Mouse (Mus musculus) spleen, adult 12 weeks (tissue): ENCODE measurements at regions not wholly inside any gene's neighbourhood (a gene's known extent, or its start where the extent isn't known, plus 50 kb on each side); places are given as distances from the start of the nearest gene placed in this dataset.

Source experiments
- DNase-seq: peaks from one replicate; pipeline ENCODE4 v3.0.0; 2022; ENCODE audit warnings: low spot score

DNA sequence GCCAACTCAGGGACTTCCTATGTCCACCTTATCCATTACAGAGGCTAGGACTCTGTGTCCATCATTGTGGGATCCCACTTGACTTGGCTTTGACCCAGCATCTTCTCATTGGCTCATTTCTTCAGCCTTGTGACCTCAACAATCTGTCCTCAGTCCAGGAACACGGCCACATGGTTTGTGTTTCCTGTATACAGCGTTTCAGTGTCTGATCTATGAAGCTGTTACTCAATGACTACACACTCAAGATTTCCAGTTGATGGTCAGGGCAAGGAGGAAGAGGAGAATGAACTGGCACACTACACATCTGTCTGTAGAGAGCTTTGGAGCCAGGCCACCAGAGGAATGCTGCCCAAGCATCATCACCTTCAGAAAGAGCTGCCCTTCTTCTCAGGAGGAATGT is 146.6 kb upstream of the Pgrmc2 start:
- no peak for DNase-seq

DNA sequence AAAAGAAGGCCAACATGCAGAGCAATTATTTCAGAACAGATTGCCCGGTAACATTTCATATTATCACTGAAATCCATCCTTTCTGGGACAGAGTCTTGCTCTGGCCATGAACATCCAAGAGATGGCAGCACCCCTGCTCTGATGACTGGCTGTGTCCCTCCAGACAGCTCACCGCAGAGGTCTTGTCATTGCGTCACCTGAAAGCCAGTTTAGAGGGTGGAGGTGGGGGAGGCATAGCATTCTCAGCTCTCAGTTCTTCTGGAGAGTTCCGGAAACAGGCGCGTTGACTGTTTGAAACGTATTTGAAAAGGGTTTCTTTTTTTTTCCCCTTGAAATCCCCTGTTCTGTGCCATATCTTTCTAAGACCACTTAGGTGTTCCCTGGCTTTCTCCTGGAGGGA is 145.7 kb upstream of the Pgrmc2 start:
- no peak for DNase-seq

DNA sequence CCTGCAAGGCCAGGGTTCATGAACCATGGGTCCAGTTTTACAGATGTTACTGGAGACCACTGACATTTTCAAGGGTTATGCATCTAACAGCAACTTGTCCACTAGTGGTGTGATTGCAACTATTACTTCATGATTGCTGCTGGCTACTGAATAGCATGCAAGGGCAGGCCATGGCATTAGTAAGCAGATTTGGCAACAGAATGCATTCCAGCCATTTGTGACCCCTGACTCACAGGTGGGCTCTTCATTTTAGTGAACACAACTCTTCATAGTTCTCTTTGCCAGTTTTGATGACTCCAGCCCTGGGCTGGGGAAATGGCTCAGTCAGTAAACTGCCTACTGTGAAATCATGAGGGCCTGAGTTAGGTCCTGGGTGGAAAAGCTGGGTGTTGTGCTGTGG is 137.9 kb upstream of the Pgrmc2 start:
- DNase-seq, result no peak

DNA sequence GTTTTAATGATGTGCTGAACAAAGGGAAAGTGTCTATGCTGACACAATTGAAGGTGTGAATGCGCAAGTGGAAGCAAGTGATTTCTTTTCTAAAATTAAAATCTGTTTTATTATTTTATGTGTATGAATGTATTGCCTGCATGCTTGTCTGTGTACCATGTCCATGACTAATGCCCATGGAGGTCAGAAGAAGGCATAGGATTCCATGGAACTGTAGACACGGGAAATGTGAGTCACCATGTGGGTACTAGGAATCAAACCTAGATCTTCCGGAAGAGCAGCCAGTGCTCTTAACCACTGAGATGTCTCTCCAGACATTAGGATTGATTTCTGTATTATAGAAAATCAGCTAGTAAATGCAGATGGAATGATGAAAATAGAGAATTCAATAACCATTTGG is 134.9 kb upstream of the Pgrmc2 start:
- no peak for DNase-seq

DNA sequence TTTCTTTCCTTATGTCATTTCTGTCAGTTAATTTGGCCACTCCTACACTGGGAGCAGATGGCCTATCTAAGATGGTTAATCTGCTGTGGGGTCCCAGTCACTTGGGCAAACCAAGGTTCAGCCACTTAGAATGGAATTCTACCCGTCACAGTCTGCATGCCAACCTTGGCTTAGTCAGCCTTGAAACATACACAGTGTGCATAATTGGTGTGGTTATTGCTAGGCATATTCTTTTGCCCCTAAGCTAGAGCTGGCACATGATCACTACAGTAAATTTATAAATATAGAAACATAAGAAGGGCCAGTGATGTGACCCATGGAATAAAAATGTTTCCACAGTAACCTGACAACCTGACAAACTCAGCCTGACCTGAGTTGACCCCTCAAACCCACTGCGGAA is 130.7 kb upstream of the Pgrmc2 start:
- DNase-seq, result no peak

DNA sequence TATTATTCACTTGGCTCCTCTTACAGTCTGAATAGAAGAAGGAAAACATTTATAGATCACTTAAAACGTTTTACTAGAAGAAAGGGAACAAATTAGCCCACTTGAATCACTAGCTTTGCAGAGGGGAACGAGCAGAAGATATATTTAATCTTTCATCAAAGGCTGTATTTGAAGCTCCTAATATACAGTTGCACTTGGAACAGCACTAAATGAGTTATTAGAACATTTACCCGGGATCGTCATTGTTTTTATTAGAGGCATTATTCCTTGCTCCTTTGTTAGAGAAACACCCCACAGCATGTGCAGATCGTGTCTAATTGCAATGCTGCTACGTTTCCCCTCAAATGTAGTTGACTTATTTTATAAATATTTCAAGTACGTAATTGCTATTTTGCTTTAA is 127.5 kb upstream of the Pgrmc2 start:
- no peak for DNase-seq

DNA sequence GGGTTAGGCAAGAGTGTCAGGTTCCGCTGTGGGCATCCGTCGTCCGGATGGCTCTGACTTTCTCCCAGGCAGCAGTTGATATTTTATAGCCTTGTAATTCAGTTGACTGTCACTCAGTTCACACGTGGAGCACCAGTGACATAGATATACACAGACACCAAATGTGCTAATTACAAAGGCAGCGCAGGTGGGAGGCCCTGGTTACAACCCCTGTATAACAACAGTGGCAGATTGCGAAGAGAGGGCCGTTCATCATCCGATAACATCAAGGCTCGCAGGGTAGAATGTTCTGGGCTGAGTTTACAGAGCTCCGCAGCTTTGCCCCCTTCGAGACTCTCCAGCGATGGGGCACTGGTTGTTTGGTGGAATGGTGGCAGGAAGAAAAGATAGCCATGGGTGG is 120.0 kb upstream of the Pgrmc2 start:
- DNase-seq, result no peak

DNA sequence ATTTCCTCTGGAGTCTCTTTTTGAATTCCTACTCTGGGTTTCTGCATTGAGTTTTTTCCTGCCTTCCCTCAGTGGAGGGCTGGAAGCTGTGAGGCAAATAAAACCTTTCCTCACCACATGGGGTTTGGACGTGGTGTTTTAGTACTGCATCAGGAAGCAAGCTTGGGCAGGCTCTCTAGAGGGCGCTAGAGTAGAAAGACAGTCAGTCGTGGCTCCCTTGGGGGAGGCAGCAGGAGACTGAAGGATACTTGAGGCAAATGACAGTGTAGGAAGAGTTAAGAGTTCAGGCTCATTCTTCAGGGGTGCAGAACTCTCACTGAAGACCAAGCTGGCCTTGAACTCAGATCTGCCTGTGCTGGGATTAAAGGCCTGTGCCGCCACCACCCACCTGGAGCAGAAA is 118.9 kb upstream of the Pgrmc2 start:
- DNase-seq, result no peak

DNA sequence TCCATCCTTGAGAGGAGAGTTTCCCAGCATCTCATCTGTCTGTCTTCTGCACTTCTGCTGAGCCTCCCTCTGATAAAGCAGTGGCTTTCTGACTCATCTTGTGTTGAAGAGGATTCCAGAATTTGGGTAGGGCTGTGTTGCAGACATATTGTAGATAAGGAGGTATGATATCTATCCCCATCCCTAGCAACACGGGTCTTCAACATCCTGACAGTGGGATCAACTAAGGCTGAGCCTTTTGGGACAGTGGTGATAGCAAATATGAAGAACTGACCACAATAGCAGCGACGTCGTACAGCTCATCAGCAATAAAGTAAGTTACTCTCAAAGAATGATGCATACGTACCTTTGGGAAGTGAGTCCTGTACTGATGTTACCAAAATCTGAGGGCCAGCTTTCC is 117.2 kb upstream of the Pgrmc2 start:
- no peak for DNase-seq

DNA sequence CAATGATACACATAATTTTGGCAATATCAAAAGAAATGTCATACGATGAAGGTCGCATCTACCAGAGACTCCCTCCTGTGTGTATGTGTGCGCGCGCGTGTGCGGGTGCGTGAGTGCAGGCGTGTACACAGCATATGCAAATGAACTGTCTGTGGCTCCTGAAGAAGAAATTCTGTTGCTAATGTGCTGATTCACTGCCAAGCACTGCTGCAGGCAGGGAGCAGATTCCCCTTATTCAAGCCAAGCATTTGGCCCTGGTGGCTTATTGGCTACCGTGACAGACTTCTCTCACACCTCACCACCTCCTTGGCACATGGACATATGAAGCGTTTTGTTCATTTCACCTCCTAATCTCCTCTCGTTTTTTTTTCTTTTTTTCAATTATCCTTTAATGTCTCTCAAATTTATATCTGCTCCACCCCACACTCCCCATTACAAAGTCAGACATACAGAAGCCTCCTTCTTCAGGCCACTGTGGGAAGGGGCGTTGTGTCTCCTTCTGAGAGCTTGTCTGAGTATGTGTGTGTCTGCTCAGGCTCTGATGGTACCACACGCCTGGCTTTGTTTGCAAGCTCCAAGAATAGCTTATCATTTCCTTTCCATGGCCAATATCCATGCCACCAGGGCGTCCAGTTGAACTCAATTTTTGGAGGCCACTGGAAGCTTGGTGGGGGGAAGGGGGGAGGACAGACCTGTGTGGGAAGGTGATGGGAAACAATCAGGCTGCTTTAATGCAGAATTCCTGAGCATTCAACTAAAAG is 115.5 kb upstream of the Pgrmc2 start:
- DNase-seq, result no peak

DNA sequence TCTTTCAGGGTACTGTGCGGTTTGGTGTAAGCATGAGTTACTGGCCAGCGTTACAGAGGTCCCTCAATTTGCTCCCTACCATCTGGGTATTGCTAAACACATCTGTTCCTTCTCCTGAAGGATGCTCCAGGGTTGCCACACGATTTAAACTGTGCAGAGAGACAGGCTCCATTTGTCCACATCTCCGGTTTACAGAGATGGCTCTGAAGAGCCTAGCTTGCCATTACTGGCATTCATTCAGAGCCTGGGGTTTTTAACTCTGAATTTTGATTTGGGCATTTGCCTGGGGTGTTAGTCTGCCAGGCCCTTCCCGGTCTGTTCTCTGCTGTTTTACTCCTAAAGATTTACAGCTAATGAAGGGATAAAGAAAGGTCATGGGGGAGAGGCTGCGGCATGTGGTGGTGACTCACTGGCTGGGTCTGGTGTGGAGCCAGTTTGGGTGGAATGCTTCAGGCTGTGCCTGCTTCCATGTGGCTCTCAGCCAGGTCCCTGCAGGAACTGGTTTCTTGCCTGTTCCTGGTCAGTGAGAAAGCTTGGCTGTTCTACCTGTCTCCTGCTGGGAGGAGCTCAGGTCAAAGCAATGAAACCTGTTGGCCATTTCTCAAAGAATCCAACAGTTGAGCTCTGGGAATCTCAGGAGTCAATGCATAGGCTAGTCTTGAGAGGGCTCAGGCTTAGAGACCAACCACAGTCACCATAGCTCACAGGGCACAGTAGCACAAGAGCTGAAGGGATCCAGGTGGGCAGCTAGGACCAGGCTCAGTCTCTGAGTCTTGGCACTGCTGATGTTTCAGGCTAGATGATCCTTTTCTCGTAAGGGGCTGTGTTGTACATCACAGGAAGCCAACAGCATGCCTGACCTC is 112.5 kb upstream of the Pgrmc2 start:
- DNase-seq, result no peak

DNA sequence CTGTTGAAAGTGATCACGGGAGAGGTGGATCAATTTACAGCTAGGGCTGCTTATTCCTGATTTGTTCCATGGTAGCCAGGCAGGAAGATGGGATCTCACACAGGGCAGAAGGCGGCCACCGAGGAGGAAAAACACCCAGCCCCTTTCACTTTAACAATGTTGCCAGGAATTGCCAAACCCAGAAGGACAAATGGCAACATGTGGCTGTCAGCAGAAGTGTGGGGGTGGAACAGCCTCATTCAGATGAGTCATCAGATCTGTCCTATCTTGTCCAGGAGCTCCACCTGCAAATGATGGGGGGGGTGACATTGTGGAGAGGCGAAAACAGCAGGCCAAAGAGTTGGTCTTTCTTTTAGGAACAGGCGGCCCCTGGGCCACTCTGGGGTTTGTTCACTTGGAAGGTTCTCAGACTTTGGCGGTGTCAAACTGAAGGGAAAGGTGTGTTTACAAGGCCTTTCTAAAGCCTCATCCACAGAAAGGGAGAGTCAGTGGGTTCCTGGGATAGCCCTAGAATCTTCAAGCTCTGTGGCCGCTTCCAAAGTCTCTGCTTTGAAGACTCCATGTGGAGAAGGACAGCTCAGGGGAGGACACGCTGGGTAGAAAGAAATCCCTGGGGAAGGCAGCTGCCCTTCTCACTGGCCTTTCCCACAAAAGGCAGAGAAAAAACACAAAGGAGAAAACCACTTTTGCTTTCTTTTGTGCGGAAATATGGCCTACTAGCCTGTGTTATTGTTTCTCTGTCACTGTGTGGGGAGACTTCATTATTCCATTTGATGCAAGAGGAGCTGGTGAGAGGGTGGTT is 111.7 kb upstream of the Pgrmc2 start:
- DNase-seq, result no peak

DNA sequence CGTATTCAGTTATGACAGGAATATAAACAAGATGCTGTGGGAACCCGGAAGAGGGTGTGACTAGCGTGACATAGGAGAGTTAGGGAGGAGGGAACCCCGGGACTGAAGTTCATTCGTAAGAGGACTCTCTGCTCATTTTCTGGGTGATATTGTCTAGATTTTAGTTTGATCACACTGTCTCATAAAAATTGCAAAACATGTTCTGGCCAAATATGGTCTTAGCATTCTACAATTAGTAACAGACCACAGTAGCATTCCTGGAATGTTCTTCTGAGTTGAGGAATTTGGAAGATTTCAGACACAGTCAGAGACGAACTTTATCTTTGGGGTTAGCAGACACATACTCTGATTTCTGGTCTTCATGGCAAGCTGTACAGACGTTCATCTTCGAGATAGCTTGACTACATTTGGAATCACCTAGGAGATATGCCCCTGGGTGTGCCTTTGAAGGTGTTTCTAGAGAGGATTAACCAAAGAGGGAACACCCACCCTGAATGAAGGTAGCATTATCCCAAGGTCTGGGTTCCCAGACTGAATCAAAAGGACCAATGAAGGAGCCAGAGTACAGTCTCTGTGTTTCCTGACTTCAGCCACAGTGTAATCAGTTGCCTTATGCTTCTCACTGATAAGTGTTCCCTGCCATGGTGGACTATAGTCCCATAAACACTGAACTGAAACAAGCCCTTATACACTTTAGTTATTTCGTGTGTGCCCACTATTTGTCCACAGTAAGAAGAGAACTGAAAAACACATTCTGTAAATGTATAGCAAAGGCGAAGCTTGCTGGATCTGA is 102.7 kb upstream of the Pgrmc2 start:
- no peak for DNase-seq

DNA sequence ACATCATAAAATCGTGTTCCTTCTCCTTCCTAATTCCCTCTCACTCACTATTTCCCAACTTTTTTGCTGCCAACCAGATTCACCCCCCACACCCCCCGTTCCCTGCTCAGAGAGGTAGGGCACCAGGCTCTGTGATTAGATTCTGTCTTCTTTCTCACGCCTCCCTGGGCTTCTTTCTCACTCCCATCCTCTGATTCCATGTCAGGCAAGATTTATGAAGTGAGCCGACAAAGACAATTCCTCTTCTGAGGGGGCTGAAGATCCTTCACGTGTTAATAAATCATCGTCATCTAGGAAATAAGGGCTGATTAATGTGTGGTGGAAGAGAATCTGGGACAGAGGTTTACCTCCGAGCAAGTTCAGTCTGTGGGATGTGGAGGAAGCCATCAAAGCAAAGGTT is 101.5 kb upstream of the Pgrmc2 start:
- DNase-seq, result no peak

DNA sequence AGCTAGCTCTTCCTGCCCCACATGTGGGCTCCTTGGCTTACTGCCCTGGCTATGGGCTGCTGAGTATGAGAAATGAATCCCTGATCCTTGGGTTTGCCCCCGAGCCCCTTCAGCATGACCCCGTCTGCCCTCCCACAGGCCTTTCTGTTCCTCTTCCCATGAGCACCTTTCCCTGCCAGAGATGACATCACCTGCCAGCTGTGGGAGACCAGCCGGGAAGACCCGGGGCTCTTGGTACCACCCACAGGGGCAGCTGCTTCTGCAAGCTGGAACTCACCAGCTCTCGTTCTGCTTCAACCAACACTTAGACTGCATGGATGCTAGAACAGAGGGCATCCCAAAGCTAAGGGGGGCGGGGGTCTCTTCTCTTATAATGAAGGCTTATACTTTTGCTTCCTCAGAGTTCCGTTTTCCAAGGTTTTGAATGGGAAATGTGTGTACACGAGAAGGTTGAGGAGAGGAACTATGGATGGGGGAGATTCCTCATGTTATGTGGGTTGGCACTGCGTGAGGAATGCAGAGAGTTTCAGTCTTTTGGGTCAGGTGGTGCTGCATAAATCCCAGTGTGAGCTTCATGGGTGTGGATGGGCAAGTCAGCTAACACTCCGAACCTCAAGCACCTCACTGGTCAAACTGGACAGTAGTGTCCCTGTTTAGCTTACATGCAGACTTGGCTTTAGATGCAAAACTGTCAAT is 100.2 kb upstream of the Pgrmc2 start:
- DNase-seq, result no peak

DNA sequence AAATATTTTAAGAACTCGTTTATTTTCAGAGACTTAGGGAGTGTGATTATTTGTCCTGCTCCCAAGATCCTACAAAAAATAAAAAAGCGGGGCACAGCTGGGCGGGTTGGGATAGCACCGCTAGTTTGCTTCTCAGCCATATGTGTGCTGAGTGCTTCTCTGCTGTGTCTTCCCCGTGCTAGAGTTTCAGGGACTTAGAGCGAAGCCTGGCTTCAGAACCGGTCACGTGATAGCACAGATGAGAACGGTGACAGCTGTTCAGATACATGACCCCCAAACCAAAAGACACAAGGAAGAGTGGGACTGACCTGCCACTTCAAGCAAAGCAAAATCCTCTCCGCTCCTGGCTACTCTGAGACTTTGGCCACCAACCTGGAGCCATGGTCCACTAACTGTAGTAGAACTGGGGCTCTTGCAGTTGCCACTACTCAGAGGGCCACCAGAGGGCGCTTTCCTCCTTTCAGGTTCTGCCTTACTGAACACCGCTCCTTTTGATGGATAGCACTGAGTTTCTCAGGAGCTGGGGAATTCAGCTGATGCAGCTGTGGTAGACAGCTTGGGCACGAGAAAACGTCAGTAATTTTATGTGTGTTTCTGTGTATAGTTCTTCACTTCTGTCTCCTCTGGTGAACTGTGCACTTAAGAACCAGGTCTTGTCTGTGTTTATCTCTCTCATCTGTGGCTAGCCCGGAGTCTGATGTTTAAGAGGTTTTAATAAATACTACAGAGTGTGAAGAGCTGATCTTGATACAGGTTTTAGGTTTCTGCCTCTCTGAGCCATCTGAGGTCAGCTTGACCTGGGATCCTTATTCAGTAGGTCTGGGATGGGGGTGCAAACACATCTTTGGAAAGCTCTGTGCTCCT is 99.4 kb upstream of the Pgrmc2 start:
- peak; percentile 62 for DNase-seq

DNA sequence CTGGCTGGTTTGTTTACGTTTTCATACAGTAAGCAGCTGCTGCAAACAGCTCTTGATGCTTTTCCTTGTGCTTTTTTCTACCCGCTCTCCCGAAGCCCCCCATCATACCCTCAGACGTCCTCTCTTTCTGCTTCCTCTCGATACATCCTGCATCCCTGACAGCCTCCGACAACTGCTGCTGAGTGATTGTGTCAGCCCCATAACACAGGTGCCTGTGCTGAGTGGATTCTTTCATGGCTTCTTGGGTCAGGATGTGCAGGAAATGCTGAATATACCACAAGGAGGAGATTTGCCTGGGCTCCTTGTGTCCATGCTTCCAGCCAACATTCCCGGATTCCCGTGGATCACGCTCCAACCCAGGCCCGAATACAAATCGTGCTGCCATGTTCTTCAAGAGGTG is 98.6 kb upstream of the Pgrmc2 start:
- DNase-seq, result no peak

DNA sequence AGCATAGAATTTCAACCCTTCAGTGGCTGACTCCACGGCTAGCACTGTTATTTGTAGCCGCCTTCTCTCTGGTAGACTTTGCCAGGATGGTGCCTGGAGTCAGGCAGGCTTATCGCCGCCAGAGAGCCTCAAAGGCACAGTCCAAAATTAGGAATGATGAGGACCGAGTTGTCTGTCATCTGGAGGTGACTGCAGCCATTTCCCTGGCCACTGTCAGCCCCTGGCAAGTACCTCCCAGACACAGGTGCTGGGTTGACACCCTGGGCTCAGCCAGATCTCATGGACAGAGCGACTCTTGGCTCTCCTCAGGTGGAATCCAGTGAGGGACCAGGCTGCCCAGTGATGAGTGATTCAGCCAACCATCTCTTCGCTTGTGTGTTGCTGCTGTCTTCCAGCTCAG is 98.1 kb upstream of the Pgrmc2 start:
- DNase-seq, result no peak

DNA sequence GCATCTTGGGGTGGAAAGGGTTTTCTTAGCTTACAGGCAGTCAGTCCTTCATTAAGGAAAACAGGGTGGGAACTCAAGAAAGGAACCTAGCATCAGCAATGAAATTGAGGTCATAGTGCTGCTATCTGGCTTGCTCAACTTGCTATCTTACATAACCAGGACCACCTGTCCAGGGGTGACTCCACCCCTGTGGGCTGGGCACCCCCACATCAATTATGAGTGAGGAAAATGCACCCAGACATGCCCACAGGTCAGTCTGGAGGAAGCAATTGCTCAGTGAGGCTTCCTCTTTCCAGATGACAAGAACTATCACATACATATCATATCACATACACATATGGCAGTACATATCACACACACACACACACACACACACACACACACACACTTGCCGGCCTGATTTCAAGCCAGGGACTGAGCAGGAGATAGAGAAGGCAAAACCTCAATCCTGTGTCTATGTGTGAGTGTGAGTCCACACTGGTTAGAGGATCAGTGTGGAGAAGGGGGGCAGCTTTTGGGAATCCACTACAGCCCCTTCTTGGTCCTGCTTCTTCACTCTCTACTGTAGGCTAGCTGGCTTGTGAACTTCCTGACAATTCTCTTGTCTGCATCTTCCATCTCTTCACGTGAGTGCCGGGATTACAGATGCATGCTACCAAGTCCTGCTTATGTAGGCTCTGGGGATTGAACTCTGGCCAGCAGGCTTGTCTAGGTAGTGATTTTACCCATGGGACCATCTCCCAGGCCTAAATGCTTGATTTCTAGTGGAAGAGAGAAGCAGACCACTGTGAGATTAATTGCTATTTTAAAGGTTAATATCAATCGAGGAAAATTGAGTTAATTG is 96.4 kb upstream of the Pgrmc2 start:
- no peak for DNase-seq
